Mouse (Mus musculus) neural tube, embryonic 11.5 days (tissue): ENCODE measurements around the gene Hoxb2. TPM values are rescaled to one million over a fixed set of nuclear protein-coding genes. Genes with fewer than 3 reads are reported as not detected.
A peak's percentile ranks its signal among the peaks of the same experiment; 100 is the strongest.

Source experiments
- ATAC-seq: fragments of 200-750 bp; cut with Nextera tagmentation; 2 replicates; pipeline ENCODE4 v1.8.0; 2017; ENCODE audit warnings: moderate number of reproducible peaks, mild to moderate bottlenecking, moderate TSS enrichment, moderate library complexity; ENCODE audit not compliant: insufficient read depth, low FRiP score, low TSS enrichment
- DNase-seq: peaks from one replicate; pipeline ENCODE4 v3.0.0-alpha.2; 2015; ENCODE audit warnings: low spot score
- H3K27ac ChIP-seq: fragments of 300-500 bp; sonication (generic); 2 replicates; pipeline ENCODE4 v1.5.1; 2014; ENCODE audit warnings: low read depth, mild to moderate bottlenecking, low read length
- H3K27me3 ChIP-seq: fragments of 300-500 bp; sonication (generic); 2 replicates; pipeline ENCODE4 v1.6.1; 2014; ENCODE audit warnings: mild to moderate bottlenecking, low read length, mixed read lengths; ENCODE audit not compliant: control insufficient read depth, insufficient read depth
- H3K36me3 ChIP-seq: fragments of 300-500 bp; sonication (generic); 2 replicates; pipeline ENCODE4 v1.6.1; 2014; ENCODE audit warnings: mild to moderate bottlenecking, low read length, moderate library complexity, mixed read lengths; ENCODE audit not compliant: control insufficient read depth, insufficient read depth
- H3K4me1 ChIP-seq: fragments of 300-500 bp; sonication (generic); 2 replicates; pipeline ENCODE4 v1.6.1; 2014; ENCODE audit warnings: low read length, mixed read lengths; ENCODE audit not compliant: control insufficient read depth, insufficient read depth
- H3K4me2 ChIP-seq: fragments of 300-500 bp; sonication (generic); 2 replicates; pipeline ENCODE4 v1.6.1; 2014; ENCODE audit warnings: low read depth, mild to moderate bottlenecking, moderate library complexity
- H3K4me3 ChIP-seq: fragments of 300-500 bp; sonication (generic); 2 replicates; pipeline ENCODE4 v1.5.1; 2014; ENCODE audit warnings: low read depth, low read length
- H3K9ac ChIP-seq: fragments of 300-500 bp; sonication (generic); 2 replicates; pipeline ENCODE4 v1.6.1; 2014; ENCODE audit warnings: mild to moderate bottlenecking, low read length
- H3K9me3 ChIP-seq: fragments of 300-500 bp; sonication (generic); 2 replicates; pipeline ENCODE4 v1.6.1; 2016; ENCODE audit warnings: low read length; ENCODE audit not compliant: control insufficient read depth
- WGBS: fragments of 180-500 bp; shearing (Covaris S2); extraction: QIAGEN DNeasy Blood & Tissue Kit; methylation state at CpG from one replicate; pipeline ENCODE4 v1.1.7; 2014; 5-methylcytosine and 5-hydroxymethylcytosine counted together
- polyA plus RNA-seq: library from polyadenylated mRNA; unstranded; fragments of >200 nt; fragmentation: Nextera tagmentation; extraction: Ambion mirVana; gene quantifications from 2 replicates; pipeline ENCODE4 v1.2.1, GENCODE M21; 2014

The Hoxb2 gene
- polyA plus RNA-seq, 1 experiment from 2014 or later: 89.0 TPM

- Histone ChIP-seq H3K9ac (no peak overlapping the region), H3K36me3 (no peaks in the 10 kb centered on the region), H3K9me3 (no peaks in the 10 kb centered on the region), H3K4me3 (no peak overlapping the region), H3K4me2 (no peak overlapping the region), H3K4me1 (peaks cover 9% of the 10 kb centered on the region), H3K27me3 (no peaks in the 10 kb centered on the region), H3K27ac (no peak overlapping the region)
- 9% methylated on average over 3 of the region's 3 CpGs for WGBS
- DNase-seq (peak; percentile 38), ATAC-seq (no peak)
These were observed 22.2 kb downstream of the Hoxb2 start for GRCm38 (mm10) chr11:96372519-96372918.

GRCm38 (mm10) chr11:96374810-96375209 is 24.5 kb downstream of the Hoxb2 start:
- DNase-seq: no peak
- Histone ChIP-seq H3K27ac (no peak overlapping the region), H3K9me3 (no peaks in the 10 kb centered on the region), H3K4me3 (no peak overlapping the region), H3K4me1 (peaks cover 9% of the 10 kb centered on the region), H3K4me2 (no peak overlapping the region), H3K36me3 (no peaks in the 10 kb centered on the region), H3K27me3 (no peaks in the 10 kb centered on the region), H3K9ac (no peak overlapping the region)
- WGBS: 39% methylated on average over 7 of the region's 7 CpGs
- no peak for ATAC-seq

GRCm38 (mm10) chr11:96383381-96383780 is 33.1 kb downstream of the Hoxb2 start:
- H3K9me3 ChIP-seq: no peaks in the 10 kb centered on the region
- no peak for ATAC-seq
- no peaks in the 10 kb centered on the region for H3K36me3 ChIP-seq
- no peak overlapping the region for H3K4me2 ChIP-seq
- no peak overlapping the region for H3K4me3 ChIP-seq
- no peak overlapping the region for H3K9ac ChIP-seq
- no peaks in the 10 kb centered on the region for H3K4me1 ChIP-seq
- H3K27me3 ChIP-seq: no peaks in the 10 kb centered on the region
- no peak overlapping the region for H3K27ac ChIP-seq
- no peak for DNase-seq
- WGBS: 81% methylated on average over 5 of the region's 5 CpGs

- H3K4me3 ChIP-seq: no peak overlapping the region
- H3K27me3 ChIP-seq: no peaks in the 10 kb centered on the region
- DNase-seq (no peak), ATAC-seq (no peak)
- no peak overlapping the region for H3K9ac ChIP-seq
- no peaks in the 10 kb centered on the region for H3K9me3 ChIP-seq
- no peaks in the 10 kb centered on the region for H3K4me1 ChIP-seq
- no peaks in the 10 kb centered on the region for H3K36me3 ChIP-seq
- no peak overlapping the region for H3K4me2 ChIP-seq
- WGBS: 88% methylated on average over 2 of the region's 2 CpGs
- H3K27ac ChIP-seq: no peak overlapping the region
These were observed 37.3 kb downstream of the Hoxb2 start for GRCm38 (mm10) chr11:96387635-96388034.

GRCm38 (mm10) chr11:96396772-96397626 is 46.7 kb downstream of the Hoxb2 start:
- Histone ChIP-seq H3K4me2 (0 out of 2 replicates have a peak overlapping the region, but pooled peaks have one; percentile 6), H3K27ac (no peak overlapping the region; the same call in 1 of the 2 replicates)

GRCm38 (mm10) chr11:96397806-96398335 is 47.5 kb downstream of the Hoxb2 start:
- Histone ChIP-seq H3K27me3 (no peaks in the 10 kb centered on the region), H3K27ac (no peak overlapping the region), H3K9me3 (no peaks in the 10 kb centered on the region), H3K4me1 (peaks cover 7% of the 10 kb centered on the region), H3K4me3 (no peak overlapping the region), H3K4me2 (no peak overlapping the region), H3K9ac (no peak overlapping the region), H3K36me3 (no peaks in the 10 kb centered on the region)
- DNase-seq: no peak
- WGBS: 36% methylated on average over 7 of the region's 7 CpGs
- no peak for ATAC-seq

More at GRCm38 (mm10) chr11:96396772-96397626, 46.7 kb downstream of the Hoxb2 start:
- ATAC-seq (no peak), DNase-seq (peak; percentile 36)
- Histone ChIP-seq H3K27me3 (no peaks in the 10 kb centered on the region), H3K36me3 (no peaks in the 10 kb centered on the region), H3K4me1 (peaks cover 7% of the 10 kb centered on the region), H3K9me3 (no peaks in the 10 kb centered on the region), H3K9ac (peak overlapping the region; percentile 15; the same call in 1 of the 2 replicates), H3K4me3 (no peak overlapping the region)
- WGBS: 10% methylated on average over 15 of the region's 15 CpGs

GRCm38 (mm10) chr11:96399923-96400322 is 49.6 kb downstream of the Hoxb2 start:
- Histone ChIP-seq H3K4me2 (no peak overlapping the region), H3K27me3 (no peaks in the 10 kb centered on the region), H3K27ac (no peak overlapping the region), H3K9ac (no peak overlapping the region), H3K9me3 (no peaks in the 10 kb centered on the region), H3K4me3 (no peak overlapping the region), H3K36me3 (no peaks in the 10 kb centered on the region), H3K4me1 (peaks cover 7% of the 10 kb centered on the region)
- 18% methylated on average over 8 of the region's 8 CpGs for WGBS
- no peak for DNase-seq
- no peak for ATAC-seq
